Mouse (Mus musculus): Measurements from ENCODE around the gene Ubqln4. TPM values are rescaled to one million over a fixed set of nuclear protein-coding genes. Genes with fewer than 3 reads are reported as not detected.

Gene Ubqln4
- total and polyA plus RNA-seq, 3 experiments = 43.6 to 171 (median 83.0) TPM

DNA sequence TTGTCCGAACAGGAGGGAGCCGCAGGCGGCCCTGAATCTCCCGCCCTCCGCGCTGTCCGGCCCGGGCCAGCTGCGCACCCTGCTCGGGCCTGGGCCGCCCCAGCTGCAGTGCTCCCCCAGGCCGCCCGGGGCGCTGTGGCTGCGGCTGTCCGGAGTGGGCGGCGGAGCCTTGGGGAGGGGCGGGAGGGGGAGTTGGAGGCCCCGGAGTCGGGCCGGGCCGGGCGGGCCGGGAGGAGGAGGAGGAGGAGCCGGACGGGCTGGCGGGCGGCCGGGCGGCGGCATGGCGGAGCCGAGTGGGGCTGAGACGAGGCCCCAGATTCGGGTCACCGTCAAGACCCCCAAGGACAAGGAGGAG, at the start of gene Ubqln4 (continued):
- TF ChIP-seq ZMIZ1 (IDR thresholded peaks at IDR 0.05; ENCODE audit: low read depth, low read length) (no peak; the same call in none of the 2 replicates), TCF12 (IDR thresholded peaks at IDR 0.05; ENCODE audit: low read depth, low read length) (peak; percentile 73), ZNF384 (IDR thresholded peaks at IDR 0.05; ENCODE audit: low read depth, low read length) (no peak)

DNA sequence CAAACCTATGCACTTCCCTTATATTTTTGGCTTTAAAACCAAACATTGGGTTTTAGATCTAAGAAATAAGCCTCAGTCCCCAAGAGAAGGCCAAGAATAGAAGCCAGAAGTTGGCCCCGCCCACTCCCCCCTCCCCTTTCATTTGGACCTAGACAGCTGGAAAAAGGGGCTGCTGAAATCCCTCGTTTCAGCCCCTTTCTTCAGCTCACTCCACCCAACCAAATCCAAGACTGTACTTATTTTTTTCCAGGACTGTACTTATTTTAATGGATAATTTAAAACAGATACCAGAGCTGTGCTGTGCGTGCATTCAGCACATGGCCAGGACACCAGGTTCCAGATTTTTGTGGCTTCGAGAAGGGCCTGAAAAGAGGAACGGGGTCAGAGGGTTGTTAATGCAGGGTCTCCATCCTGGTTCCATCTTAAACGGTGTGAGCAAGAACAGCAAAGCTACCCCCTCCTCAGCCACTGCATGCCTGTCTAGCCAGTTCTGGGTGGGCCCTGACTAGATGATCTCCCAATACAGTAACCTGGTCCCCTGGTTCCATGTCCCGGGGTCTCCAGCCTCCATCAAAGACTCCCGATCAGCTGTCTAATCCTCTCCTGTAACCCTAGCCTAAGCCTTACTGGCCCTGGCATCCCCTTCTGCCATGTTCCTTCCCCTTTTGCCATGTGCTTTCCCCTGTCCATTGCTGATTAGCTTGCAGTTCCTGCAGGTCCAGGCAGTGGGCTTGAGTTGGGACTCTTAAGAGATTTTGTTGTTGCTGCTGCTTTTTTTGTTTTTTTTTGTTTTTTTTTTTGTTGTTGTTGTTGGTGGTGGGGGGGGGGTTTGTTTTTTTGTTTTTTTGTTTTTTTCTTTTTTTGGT, 49.4 kb upstream of the Ubqln4 start:
- Histone ChIP-seq H3K4me1 (ENCODE audit: control insufficient read depth in 1 of 2, insufficient read depth in 2 of 2, low read length in 2 of 2) (peaks cover 9 to 52% of the 10 kb centered on the region in 2 experiments), H3K36me3 (ENCODE audit: control insufficient read depth in 1 of 2, insufficient read depth in 2 of 2, low read length in 2 of 2) (peaks cover 2 to 39% of the 10 kb centered on the region in 2 experiments; a peak in 3 of 4 replicates), H3K27ac (ENCODE audit: control insufficient read depth, low read depth, low read length) (peak overlapping the region; percentile 65), H3K79me2 (ENCODE audit: control insufficient read depth, insufficient read depth, low read length, poor library complexity) (peaks cover 31% of the 10 kb centered on the region), H3K4me3 (ENCODE audit: control insufficient read depth in 1 of 2, insufficient read depth in 1 of 2, low read depth in 2 of 2, low read length in 2 of 2) (peak overlapping the region; percentile 21 to 41; a peak in 3 of 4 replicates), H3K27me3 (ENCODE audit: control insufficient read depth in 1 of 2, insufficient read depth in 2 of 2, low read length in 2 of 2) (no peaks in the 10 kb centered on the region), H3K9me3 (replicated peaks; ENCODE audit: insufficient read depth, low read length) (no peaks in the 10 kb centered on the region), H3K9ac (ENCODE audit: control insufficient read depth, low read depth, low read length, poor library complexity, severe bottlenecking) (peak overlapping the region; percentile 39)
- peak; percentile 78 for DNase-seq (ENCODE audit: low read depth, low spot score)
- no peak for TF ChIP-seq MEF2A (IDR thresholded peaks at IDR 0.05; ENCODE audit: extremely low read depth, insufficient replicate concordance, low read depth, low read length, poor library complexity, severe bottlenecking)
- peak; percentile 67 for TF ChIP-seq SIN3A (IDR thresholded peaks at IDR 0.05; ENCODE audit: low read length)
- no peak for TF ChIP-seq KAT2A (conservative IDR thresholded peaks at IDR 0.05; ENCODE audit: low read depth, low read length)
- TF ChIP-seq CHD1 (IDR thresholded peaks at IDR 0.05; ENCODE audit: low read depth, low read length) = 0 out of 2 replicates have a peak, but pooled peaks have one; percentile 81
- peak; percentile 49 to 53; a peak in 3 of 4 replicates for TF ChIP-seq EP300 (IDR thresholded peaks at IDR 0.05; ENCODE audit: low read depth in 1 of 2, low read length in 2 of 2)
- TF ChIP-seq USF1 (IDR thresholded peaks at IDR 0.05; ENCODE audit: low read depth, low read length) = no peak
- peak; percentile 61 for TF ChIP-seq ETS1 (IDR thresholded peaks at IDR 0.05; ENCODE audit: low read depth, low read length)
- TF ChIP-seq RCOR1 (IDR thresholded peaks at IDR 0.05; ENCODE audit: low read depth, low read length) = peak; percentile 36; the same call in 1 of the 2 replicates
- TF ChIP-seq POLR2AphosphoS5 (IDR thresholded peaks at IDR 0.05; ENCODE audit: borderline replicate concordance, low read depth, low read length) = no peak
- TF ChIP-seq ELF1 (IDR thresholded peaks at IDR 0.05; ENCODE audit: low read depth, low read length) = no peak; the same call in 1 of the 2 replicates
- TF ChIP-seq USF2 (IDR thresholded peaks at IDR 0.05; ENCODE audit: borderline replicate concordance in 1 of 2, insufficient read depth in 1 of 2, low read depth in 1 of 2, low read length in 2 of 2) = no peak
- TF ChIP-seq MYC (IDR thresholded peaks at IDR 0.05; ENCODE audit: low read depth, low read length) = peak; percentile 97
- 0 out of 2 replicates have a peak, but pooled peaks have one; percentile 4 for TF ChIP-seq HCFC1 (IDR thresholded peaks at IDR 0.05; ENCODE audit: low read depth, low read length)
- TF ChIP-seq ZKSCAN1 (IDR thresholded peaks at IDR 0.05; ENCODE audit: low read depth, low read length) = no peak
- no peak for TF ChIP-seq CTCF (IDR thresholded peaks at IDR 0.05 in 2 of 3, conservative IDR thresholded peaks at IDR 0.05 in 1 of 3; ENCODE audit: control insufficient read depth in 1 of 3, insufficient read depth in 1 of 3, low read depth in 2 of 3, low read length in 3 of 3, poor library complexity in 1 of 3, severe bottlenecking in 1 of 3)
- TF ChIP-seq MXI1 (IDR thresholded peaks at IDR 0.05; ENCODE audit: low read depth, low read length) = peak; percentile 95
- TF ChIP-seq NELFE (IDR thresholded peaks at IDR 0.05; ENCODE audit: low read depth, low read length) = peak; percentile 26; the same call in 1 of the 2 replicates
- TF ChIP-seq BHLHE40 (IDR thresholded peaks at IDR 0.05; ENCODE audit: borderline replicate concordance, low read depth, low read length) = no peak
- TF ChIP-seq E2F4 (IDR thresholded peaks at IDR 0.05; ENCODE audit: borderline replicate concordance, low read depth, low read length) = no peak
- peak; percentile 95 for TF ChIP-seq MAX (IDR thresholded peaks at IDR 0.05; ENCODE audit: low read length)
- 0 out of 2 replicates have a peak, but pooled peaks have one; percentile 4 for TF ChIP-seq JUND (IDR thresholded peaks at IDR 0.05; ENCODE audit: low read depth, low read length)
- TF ChIP-seq MAFK (IDR thresholded peaks at IDR 0.05; ENCODE audit: borderline replicate concordance, low read depth, low read length) = 0 out of 2 replicates have a peak, but pooled peaks have one; percentile 29
- TF ChIP-seq NRF1 (IDR thresholded peaks at IDR 0.05; ENCODE audit: insufficient read depth, low read depth, low read length, poor library complexity, severe bottlenecking) = no peak
- TF ChIP-seq MAZ (IDR thresholded peaks at IDR 0.05; ENCODE audit: low read depth, low read length) = peak; percentile 44; the same call in 1 of the 2 replicates
- 0 out of 2 replicates have a peak, but pooled peaks have one; percentile 41 for TF ChIP-seq ZNF384 (IDR thresholded peaks at IDR 0.05; ENCODE audit: low read depth, low read length)
- TF ChIP-seq POLR2AphosphoS2 (IDR thresholded peaks at IDR 0.05; ENCODE audit: low read length) = no peak
- no peak for TF ChIP-seq SMC3 (IDR thresholded peaks at IDR 0.05; ENCODE audit: low read depth, low read length)
- TF ChIP-seq TCF12 (IDR thresholded peaks at IDR 0.05; ENCODE audit: low read depth, low read length) = peak; percentile 49; the same call in 1 of the 2 replicates
- TF ChIP-seq RAD21 (IDR thresholded peaks at IDR 0.05; ENCODE audit: low read depth, low read length) = no peak
- TF ChIP-seq CHD2 (IDR thresholded peaks at IDR 0.05; ENCODE audit: low read length) = no peak
- TF ChIP-seq MYB (IDR thresholded peaks at IDR 0.05; ENCODE audit: low read depth, low read length) = no peak

Measured in MEL (cell line).